Mouse (Mus musculus) midbrain, embryonic 12.5 days (tissue): ENCODE results near the gene Sprr2f. TPM values are rescaled to one million over a fixed set of nuclear protein-coding genes. Genes with fewer than 3 reads are reported as not detected.

Source experiments
- ATAC-seq: fragments of 200-750 bp; cut with Nextera tagmentation; 2 replicates; pipeline ENCODE4 v1.8.0; 2017; ENCODE audit warnings: low read depth, moderate TSS enrichment, moderate library complexity; ENCODE audit not compliant: low FRiP score
- H3K27ac ChIP-seq: fragments of 300-500 bp; sonication (generic); replicated peaks from 2 replicates; pipeline ENCODE4 v1.5.1; 2016; ENCODE audit warnings: mild to moderate bottlenecking
- H3K27me3 ChIP-seq: fragments of 300-500 bp; sonication (generic); 2 replicates; pipeline ENCODE4 v1.6.1; 2016; ENCODE audit warnings: mild to moderate bottlenecking
- H3K36me3 ChIP-seq: fragments of 300-500 bp; sonication (generic); 2 replicates; pipeline ENCODE4 v1.6.1; 2016
- H3K4me1 ChIP-seq: fragments of 300-500 bp; sonication (generic); 2 replicates; pipeline ENCODE4 v1.6.1; 2016
- H3K4me2 ChIP-seq: fragments of 300-500 bp; sonication (generic); replicated peaks from 2 replicates; pipeline ENCODE4 v1.6.1; 2016; ENCODE audit warnings: mild to moderate bottlenecking, moderate library complexity
- H3K4me3 ChIP-seq: fragments of 300-500 bp; sonication (generic); 2 replicates; pipeline ENCODE4 v1.5.1; 2016; ENCODE audit warnings: mild to moderate bottlenecking
- H3K9ac ChIP-seq: fragments of 300-500 bp; sonication (generic); replicated peaks from 2 replicates; pipeline ENCODE4 v1.6.1; 2016; ENCODE audit warnings: mild to moderate bottlenecking, moderate library complexity
- H3K9me3 ChIP-seq: fragments of 300-500 bp; sonication (generic); 2 replicates; pipeline ENCODE4 v1.6.1; 2016; ENCODE audit warnings: mild to moderate bottlenecking
- WGBS: fragments of 180-500 bp; shearing (Covaris S2); methylation state at CpG from one replicate; pipeline ENCODE4 v1.1.7; 2016; 5-methylcytosine and 5-hydroxymethylcytosine counted together
- polyA plus RNA-seq: library from polyadenylated mRNA; unstranded; fragments of >200 nt; fragmentation: Nextera tagmentation; extraction: Ambion mirVana; gene quantifications from 2 replicates; pipeline ENCODE4 v1.2.1, GENCODE M21; 2016

Sprr2f gene
- not detected in 2 replicates for polyA plus RNA-seq

GRCm38 (mm10) chr3:92364887-92365286 is at the start of gene Sprr2f:
TSS of gene Sprr2f (plus strand) at chr3:92365187.
- Histone ChIP-seq H3K4me3 (no peak within 1 kb of the TSS), H3K9me3 (no peaks in the 10 kb centered on the region), H3K36me3 (no peaks in the 10 kb centered on the region), H3K9ac (no peak within 1 kb of the TSS), H3K27ac (no peak within 1 kb of the TSS), H3K4me1 (no peaks in the 10 kb centered on the region), H3K27me3 (no peaks in the 10 kb centered on the region), H3K4me2 (no peak within 1 kb of the TSS)
- WGBS, result 63% methylated on average over 3 of the region's 3 CpGs
- ATAC-seq, result no peak

DNA sequence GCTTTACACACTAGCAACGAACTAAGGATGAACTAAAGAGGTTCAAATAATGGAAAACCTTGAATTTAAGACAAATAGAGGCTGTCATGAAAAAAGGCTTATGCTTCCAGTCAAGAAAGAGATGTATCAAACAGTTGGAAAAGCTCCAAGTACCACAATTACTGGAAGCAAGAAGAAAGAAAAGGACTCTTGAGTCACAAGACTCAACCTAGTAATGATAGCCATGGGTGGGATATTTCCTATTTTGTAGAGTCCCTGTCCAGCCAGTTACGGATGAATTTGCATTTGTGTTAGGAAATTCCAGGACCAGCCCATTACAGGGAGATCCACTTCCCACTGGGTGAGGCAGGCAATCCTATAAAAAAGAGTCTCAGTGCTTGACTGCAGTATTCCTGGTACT is 48.7 kb upstream of the Sprr2f start, which contains the start of gene Sprr2b:
Sprr2b (plus strand) TSS at position 301 of the 400 bp plus-strand sequence.
- Histone ChIP-seq H3K4me2 (no peak within 1 kb of the TSS), H3K4me3 (no peak within 1 kb of the TSS), H3K4me1 (no peaks in the 10 kb centered on the region), H3K27me3 (no peaks in the 10 kb centered on the region), H3K9ac (no peak within 1 kb of the TSS), H3K9me3 (no peaks in the 10 kb centered on the region), H3K36me3 (no peaks in the 10 kb centered on the region), H3K27ac (no peak within 1 kb of the TSS)
- ATAC-seq, result no peak
- WGBS, result 79% methylated on average over 2 of the region's 2 CpGs

GRCm38 (mm10) chr3:92317384-92317783 is 47.6 kb upstream of the Sprr2f start:
- Histone ChIP-seq H3K27me3 (no peaks in the 10 kb centered on the region), H3K4me2 (no peak overlapping the region), H3K9me3 (no peaks in the 10 kb centered on the region), H3K36me3 (no peaks in the 10 kb centered on the region), H3K4me1 (no peaks in the 10 kb centered on the region), H3K27ac (no peak overlapping the region), H3K9ac (no peak overlapping the region), H3K4me3 (no peak overlapping the region)
- no peak for ATAC-seq
- 73% methylated on average over 2 of the region's 2 CpGs for WGBS

DNA sequence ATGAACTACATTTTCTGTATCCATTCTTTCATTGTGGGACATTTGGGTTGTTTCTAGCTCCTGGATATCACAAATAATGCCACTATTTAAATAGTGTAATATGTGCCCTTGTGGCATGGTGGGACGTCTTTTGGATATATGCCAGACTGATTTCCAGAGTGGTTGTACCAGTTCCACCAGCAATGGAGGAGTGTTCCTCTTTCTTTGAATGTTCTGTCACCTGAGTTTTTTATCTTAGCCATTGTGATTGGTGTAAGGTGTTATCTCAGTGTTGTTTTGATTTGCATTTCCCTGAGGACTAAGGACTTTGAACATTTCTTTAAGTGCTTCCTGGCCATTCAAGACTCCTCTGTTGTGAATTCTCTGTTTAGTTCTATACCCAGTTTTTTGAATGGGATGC is 28.7 kb upstream of the Sprr2f start:
- no peaks in the 10 kb centered on the region for H3K4me1 ChIP-seq
- no peak overlapping the region for H3K4me2 ChIP-seq
- no peak overlapping the region for H3K4me3 ChIP-seq
- no peaks in the 10 kb centered on the region for H3K9me3 ChIP-seq
- no peak overlapping the region for H3K9ac ChIP-seq
- H3K27ac ChIP-seq, result no peak overlapping the region
- no peaks in the 10 kb centered on the region for H3K27me3 ChIP-seq
- no peak for ATAC-seq
- H3K36me3 ChIP-seq, result no peaks in the 10 kb centered on the region
- 83% methylated on average over 1 of the region's 1 CpGs for WGBS

GRCm38 (mm10) chr3:92338840-92339239 is 26.1 kb upstream of the Sprr2f start, which contains the start of gene Sprr2d:
TSS of gene Sprr2d (plus strand) at chr3:92339140.
- H3K9me3 ChIP-seq, result no peaks in the 10 kb centered on the region
- WGBS, result 93% methylated on average over 5 of the region's 5 CpGs

DNA sequence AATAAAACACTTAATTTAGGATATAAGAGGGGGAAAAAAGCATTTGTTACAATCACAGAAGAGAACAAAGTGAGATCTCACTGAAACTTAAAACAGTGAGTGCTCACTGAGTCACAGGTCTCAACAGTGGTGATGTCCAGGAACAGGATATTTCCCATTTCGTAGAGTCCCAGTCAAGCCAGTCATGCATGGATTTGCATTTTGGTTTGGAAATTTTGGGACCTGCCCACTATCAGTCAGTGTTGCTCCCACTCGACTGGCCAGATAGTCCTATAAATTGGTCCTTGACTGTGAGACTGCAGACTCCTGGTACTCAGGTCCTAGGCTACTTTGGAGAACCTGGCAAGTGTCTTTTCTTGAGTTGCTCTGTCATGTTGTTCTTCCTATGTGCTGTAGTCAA is 13.1 kb upstream of the Sprr2f start, which contains the start of gene Sprr2e:
Sprr2e (plus strand) TSS at position 301 of the 400 bp plus-strand sequence.
- H3K36me3 ChIP-seq, result no peaks in the 10 kb centered on the region
- no peak within 1 kb of the TSS for H3K9ac ChIP-seq
- H3K4me3 ChIP-seq, result no peak within 1 kb of the TSS
- 90% methylated on average over 2 of the region's 2 CpGs for WGBS
- no peak within 1 kb of the TSS for H3K27ac ChIP-seq
- no peak within 1 kb of the TSS for H3K4me2 ChIP-seq
- no peak for ATAC-seq
- no peaks in the 10 kb centered on the region for H3K9me3 ChIP-seq
- H3K27me3 ChIP-seq, result no peaks in the 10 kb centered on the region
- H3K4me1 ChIP-seq, result no peaks in the 10 kb centered on the region

More at GRCm38 (mm10) chr3:92338840-92339239, 26.1 kb upstream of the Sprr2f start, which contains the start of gene Sprr2d:
- Histone ChIP-seq H3K27me3 (no peaks in the 10 kb centered on the region), H3K36me3 (no peaks in the 10 kb centered on the region), H3K4me1 (no peaks in the 10 kb centered on the region), H3K4me3 (no peak within 1 kb of the TSS), H3K9ac (no peak within 1 kb of the TSS), H3K4me2 (no peak within 1 kb of the TSS), H3K27ac (no peak within 1 kb of the TSS)
- no peak for ATAC-seq

GRCm38 (mm10) chr3:92361619-92362018 is 3.4 kb upstream of the Sprr2f start:
- Histone ChIP-seq H3K4me2 (no peak overlapping the region), H3K27ac (no peak overlapping the region), H3K4me3 (no peak overlapping the region), H3K27me3 (no peaks in the 10 kb centered on the region), H3K4me1 (no peaks in the 10 kb centered on the region), H3K9ac (no peak overlapping the region), H3K9me3 (no peaks in the 10 kb centered on the region), H3K36me3 (no peaks in the 10 kb centered on the region)
- no peak for ATAC-seq

DNA sequence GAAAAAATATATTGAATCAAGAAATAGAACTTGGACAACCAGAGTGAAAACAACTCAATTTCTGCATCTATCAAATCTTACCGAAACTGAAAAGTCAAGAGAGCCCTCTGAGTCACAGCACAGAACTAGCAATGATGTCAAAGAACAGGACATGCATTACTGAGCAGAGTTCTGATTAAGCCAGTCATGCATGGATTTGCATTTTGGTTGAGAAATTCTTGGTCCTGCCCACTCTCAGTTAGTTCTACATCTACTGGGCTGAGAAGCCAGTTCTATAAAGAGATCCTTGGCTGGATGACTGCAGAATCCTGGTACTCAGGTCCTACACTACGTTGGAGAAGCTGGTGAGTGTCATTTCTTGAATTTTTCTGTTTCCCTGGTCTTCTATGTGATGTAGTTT is 8.6 kb downstream of the Sprr2f start:
- WGBS, result 81% methylated on average over 2 of the region's 2 CpGs
- Histone ChIP-seq H3K9me3 (no peaks in the 10 kb centered on the region), H3K4me3 (no peak overlapping the region), H3K27ac (no peak overlapping the region), H3K4me1 (no peaks in the 10 kb centered on the region), H3K27me3 (no peaks in the 10 kb centered on the region), H3K9ac (no peak overlapping the region), H3K36me3 (no peaks in the 10 kb centered on the region), H3K4me2 (no peak overlapping the region)
- ATAC-seq, result no peak

- H3K4me1 ChIP-seq, result no peaks in the 10 kb centered on the region
- H3K4me3 ChIP-seq, result no peak within 1 kb of the TSS
- WGBS, result 71% methylated on average over 1 of the region's 1 CpGs
- ATAC-seq, result no peak
- H3K4me2 ChIP-seq, result no peak within 1 kb of the TSS
- no peak within 1 kb of the TSS for H3K9ac ChIP-seq
- H3K27me3 ChIP-seq, result no peaks in the 10 kb centered on the region
- no peak within 1 kb of the TSS for H3K27ac ChIP-seq
- no peaks in the 10 kb centered on the region for H3K9me3 ChIP-seq
- no peaks in the 10 kb centered on the region for H3K36me3 ChIP-seq
These were observed 20.4 kb downstream of the Sprr2f start, which contains the start of gene Sprr2h for GRCm38 (mm10) chr3:92385385-92385784. TSS of gene Sprr2h (plus strand) at chr3:92385685.

DNA sequence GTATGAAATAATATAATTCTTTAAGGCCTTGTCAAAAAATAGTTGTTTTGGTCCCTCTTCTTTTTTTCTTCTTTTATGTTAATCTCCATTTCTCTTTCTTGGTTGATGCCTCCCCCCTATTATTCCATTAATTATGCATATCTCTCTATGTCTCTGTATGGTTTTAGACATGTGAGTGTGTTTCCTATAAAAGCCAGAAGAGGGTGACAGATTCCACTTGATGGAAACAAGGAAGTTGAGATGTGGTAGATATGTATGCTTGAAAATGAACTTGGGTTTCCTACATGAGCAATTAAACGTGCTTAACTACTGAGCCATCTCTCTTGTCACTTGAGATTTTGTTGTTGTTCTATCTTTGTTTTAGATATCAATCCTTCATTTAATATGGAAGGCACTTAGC is 29.3 kb downstream of the Sprr2f start:
- H3K36me3 ChIP-seq, result no peaks in the 10 kb centered on the region
- H3K4me3 ChIP-seq, result no peak overlapping the region
- no peak for ATAC-seq
- no peak overlapping the region for H3K4me2 ChIP-seq
- H3K27me3 ChIP-seq, result no peaks in the 10 kb centered on the region
- no peaks in the 10 kb centered on the region for H3K9me3 ChIP-seq
- H3K27ac ChIP-seq, result no peak overlapping the region
- H3K4me1 ChIP-seq, result no peaks in the 10 kb centered on the region
- H3K9ac ChIP-seq, result no peak overlapping the region
- 55% methylated on average over 1 of the region's 1 CpGs for WGBS

GRCm38 (mm10) chr3:92407691-92408090 is 42.7 kb downstream of the Sprr2f start, which contains the start of gene Sprr2i:
TSS of gene Sprr2i (plus strand) at chr3:92407991.
- H3K27ac ChIP-seq, result no peak within 1 kb of the TSS
- no peaks in the 10 kb centered on the region for H3K36me3 ChIP-seq
- no peak for ATAC-seq
- no peak within 1 kb of the TSS for H3K9ac ChIP-seq
- no peaks in the 10 kb centered on the region for H3K27me3 ChIP-seq
- H3K4me1 ChIP-seq, result no peaks in the 10 kb centered on the region
- no peak within 1 kb of the TSS for H3K4me3 ChIP-seq
- WGBS, result 92% methylated on average over 2 of the region's 2 CpGs
- H3K9me3 ChIP-seq, result no peaks in the 10 kb centered on the region
- H3K4me2 ChIP-seq, result no peak within 1 kb of the TSS
